Mouse (Mus musculus) heart, postnatal 4 days (tissue): ENCODE results near the gene Aga. TPM values are rescaled to one million over a fixed set of nuclear protein-coding genes. Genes with fewer than 3 reads are reported as not detected.
"Not testable (repeated sequence)": the region's sequence is repeated elsewhere in the genome, so short reads cannot be mapped to it uniquely, and the experiment has no call there.

Source experiments
- DNase-seq: peaks from one replicate; pipeline ENCODE4 v3.0.0; 2021
- total RNA-seq, 2 experiments: library from RNA; stranded (reverse); gene quantifications; 2 replicates each; pipeline ENCODE4 v1.2.3; 2021

The Aga gene
- 10 to 100 TPM; 20.9 TPM for total RNA-seq

DNA sequence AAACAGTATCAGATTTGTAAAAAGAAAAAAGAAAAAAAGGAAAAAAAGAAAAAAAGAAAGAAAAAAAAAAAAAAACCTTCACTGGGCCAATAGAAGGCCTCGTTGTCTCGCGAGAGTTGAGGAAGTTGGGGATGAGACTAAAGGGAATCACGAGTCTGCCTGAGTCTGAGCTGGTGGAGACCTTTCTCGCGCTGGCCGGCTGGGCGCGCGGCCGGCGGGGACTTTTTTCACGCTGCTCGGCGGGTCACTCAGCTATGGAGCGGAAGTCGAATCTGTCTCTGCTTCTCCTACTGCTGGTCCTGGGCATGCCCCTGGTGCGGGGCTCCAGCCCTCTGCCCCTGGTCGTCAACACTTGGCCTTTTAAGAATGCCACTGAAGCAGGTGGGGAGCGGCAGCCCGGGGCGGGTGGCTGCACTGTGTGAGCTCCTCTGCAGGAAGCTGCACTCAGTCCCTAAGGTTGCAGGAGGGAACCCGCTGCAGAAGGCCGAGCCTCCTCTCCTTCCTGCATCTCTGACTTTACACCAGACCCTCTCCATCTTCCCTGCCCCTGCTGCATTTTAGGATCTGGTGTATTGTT is at the start of gene Aga:
Gene Aga, plus strand, starts transcription at position 177 of the 577 bp plus-strand sequence.
- peak; percentile 92 for DNase-seq

DNA sequence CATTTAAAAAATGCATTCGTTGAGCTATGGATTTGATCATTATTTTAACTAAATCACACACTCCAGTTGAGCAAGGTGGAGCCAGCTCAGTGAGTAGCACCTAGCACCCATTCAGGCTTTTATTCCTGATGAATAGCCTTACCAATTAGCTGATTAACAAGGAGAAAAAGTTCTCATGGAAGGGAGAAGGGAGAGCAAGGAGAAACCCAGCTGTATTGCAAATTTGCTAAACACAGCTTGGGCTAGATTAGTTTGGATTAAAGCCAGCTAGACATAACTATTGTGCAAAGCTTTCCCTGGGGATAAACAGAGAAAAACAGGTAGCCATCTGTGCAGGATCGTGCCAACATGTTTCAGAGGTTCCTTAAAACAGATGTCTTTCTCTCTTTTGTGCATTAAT is 22.5 kb upstream of the Aga start:
- DNase-seq = no peak

DNA sequence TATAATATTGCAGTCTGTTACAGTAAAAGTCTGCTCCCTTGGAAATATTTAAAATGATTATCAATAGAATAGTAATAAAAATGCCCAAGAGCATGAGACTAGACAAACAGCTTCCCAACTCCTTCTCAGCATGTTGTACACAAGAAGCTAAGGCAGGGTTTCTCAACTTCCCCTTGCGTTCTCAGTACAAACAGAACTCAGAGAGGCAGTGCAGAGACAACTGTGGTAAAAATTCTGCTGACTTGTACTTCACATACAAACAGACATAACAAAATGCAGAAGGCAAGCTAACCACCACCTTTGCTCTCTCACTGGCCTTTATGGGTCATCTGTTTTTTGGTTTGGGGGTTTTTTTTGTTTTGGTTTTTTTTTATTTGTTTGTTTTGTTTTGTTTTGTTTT is 15.3 kb upstream of the Aga start:
- no peak for DNase-seq

DNA sequence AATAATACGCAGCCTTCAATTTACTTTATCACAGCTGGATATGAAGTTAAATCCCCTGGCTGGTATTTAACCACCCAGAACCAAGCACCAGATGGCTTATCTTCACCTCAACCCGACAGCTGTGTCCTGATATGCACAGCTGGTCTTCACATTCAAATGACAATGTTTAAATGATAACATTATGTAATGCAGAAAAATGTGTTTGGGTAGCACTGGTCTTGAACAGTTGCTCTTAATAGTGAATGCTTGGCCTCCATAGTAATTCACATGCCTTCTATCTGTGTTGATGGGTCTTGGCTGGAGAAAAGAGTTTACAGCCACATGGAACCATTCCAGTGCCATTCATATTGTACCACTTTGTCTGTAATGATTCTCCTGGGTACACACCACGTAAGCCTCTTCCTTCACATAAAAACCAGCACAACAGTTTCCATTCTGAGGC is 14.6 kb upstream of the Aga start:
- no peak for DNase-seq

DNA sequence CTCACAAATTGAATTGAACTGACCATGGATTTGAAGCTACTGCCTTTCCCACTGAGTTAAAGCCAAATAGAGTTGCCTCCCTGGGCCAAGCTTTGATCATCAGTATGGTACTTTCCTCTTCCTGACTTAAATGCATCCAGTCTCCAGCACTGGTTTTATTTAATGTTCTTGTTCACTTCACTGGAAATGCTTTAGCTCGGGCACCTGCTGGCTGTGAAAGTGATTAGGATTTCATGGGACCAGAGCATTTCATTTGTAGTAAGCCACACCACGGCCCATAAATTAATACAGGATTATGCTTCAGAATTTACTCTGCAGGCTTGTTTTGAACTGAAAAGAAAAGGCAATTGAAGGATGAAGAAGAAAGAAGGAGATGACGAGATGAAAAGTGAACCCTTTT is 26.5 kb downstream of the Aga start:
- not testable (repeated sequence) for DNase-seq

DNA sequence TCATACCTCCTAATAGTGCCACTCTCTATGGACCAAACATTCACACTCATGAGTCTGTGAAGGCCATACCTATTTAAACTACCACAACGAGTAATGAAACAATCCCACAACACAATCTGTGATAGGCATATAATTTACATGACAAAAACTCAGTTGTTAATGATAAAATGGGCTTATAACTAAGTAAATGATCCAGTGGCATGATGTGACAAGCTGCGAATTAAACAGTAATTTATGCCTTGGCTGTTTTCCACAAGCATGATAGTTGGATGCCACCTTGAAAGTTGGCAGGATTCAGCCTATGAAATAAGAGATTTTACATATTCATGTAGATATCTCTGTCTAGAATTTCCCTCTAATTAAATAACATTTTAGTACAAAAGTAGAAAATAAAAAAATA is 28.1 kb downstream of the Aga start:
- DNase-seq = no peak

DNA sequence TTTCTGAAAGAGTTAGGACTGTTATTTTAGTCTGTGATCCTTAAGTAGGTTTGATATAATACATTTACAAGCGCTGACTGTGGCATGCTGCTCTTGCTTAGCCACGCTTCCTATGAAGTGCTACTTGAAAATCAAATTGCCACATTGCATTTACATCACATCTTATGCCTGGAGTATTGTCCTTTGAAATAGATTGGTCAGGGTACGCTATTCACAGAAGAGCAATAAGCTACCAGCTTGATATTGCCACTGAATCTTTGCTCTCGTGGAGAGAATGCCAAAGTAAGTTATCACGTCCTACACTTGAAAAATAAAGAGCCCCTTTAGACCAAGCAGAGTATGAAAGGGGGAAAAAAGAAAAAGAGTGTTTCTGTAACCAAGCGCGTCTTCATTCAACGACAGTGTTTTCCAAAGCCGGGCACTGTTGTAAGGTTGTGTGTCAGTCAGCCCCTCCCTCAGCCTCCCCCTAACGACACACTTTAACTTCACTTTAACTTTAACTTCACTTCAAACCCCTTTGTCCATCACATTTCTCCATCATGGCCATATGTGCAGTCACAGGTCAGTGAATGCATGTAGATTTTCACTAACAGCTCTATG is 51.0 kb downstream of the Aga start:
- no peak for DNase-seq

DNA sequence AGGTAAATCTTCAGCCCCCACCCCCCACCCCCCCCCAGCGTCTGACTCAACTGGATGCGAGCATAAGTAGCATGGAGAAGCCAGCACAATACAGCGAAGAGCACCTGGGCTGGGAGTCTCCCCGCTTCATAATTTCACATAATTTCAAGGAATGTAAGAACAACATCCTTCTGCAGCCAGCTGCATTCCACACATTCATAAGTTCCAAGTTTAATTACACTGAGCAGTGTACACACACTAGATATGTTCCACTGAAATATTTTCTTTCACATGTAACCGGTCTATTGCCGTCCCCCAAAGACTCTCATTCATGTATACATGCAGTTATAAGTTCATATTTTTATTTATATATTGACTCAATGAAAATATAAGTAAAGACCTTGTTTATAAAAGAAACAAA is 54.7 kb downstream of the Aga start:
- DNase-seq = no peak

Other genes starting within 250 kb of the Aga start
- 10 to 100 TPM; 14.3 to 17.2 TPM for gene Neil3, start 127.3 kb downstream of the Aga start, total RNA-seq